Mouse (Mus musculus): ENCODE measurements around the gene Zswim1.
"Not testable (repeated sequence)": the region's sequence is repeated elsewhere in the genome, so short reads cannot be mapped to it uniquely, and the experiment has no call there.

Gene Zswim1

GRCm38 (mm10) chr2:164828437-164828836 lies 6.0 kb downstream of the Zswim1 start, which contains the start of gene Spata25:
Gene Spata25, minus strand, starts transcription at chr2:164828537.
- no peak for DNase-seq (ENCODE audit: low spot score in 2 of 2)

GRCm38 (mm10) chr2:164829090-164829489 lies 6.6 kb downstream of the Zswim1 start:
- no peak for DNase-seq (ENCODE audit: low spot score in 2 of 2)

- no peak for DNase-seq (ENCODE audit: low spot score in 2 of 2)
Observed at GRCm38 (mm10) chr2:164831029-164831428, 8.5 kb downstream of the Zswim1 start.

DNA sequence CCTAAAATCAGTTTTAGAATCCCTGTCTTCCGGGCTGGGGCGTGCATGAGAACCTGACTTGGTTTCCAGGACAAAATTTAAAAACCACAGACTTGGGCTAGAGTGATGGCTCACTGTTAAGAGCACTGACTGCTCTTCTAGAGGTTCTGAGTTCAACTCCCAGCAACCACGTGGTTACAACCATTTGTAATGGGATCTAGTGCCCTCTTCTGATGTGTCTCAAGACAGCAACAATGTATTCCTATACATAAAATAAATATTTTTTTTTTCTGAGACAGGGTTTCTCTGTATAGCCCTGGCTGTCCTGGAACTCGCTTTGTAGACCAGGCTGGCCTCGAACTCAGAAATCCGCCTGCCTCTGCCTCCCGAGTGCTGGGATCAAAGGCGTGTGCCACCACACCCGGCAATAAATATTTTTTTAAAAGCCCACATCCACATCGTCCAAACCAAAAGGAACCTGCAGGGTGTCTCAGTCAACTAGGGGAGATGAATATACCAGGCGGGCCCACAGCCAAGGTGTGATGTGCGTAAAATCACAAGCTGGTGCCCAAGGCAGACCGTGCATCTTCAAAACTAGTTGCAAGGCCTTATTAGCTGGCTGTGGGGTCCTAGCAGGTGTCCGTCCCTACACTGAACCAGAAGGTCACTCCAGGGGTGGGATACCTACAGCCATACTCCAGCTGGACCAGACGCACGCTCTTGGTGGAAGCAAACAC lies 9.7 kb downstream of the Zswim1 start:
- no peak for DNase-seq (ENCODE audit: low spot score in 2 of 2)

- peak; percentile 67 to 77 for DNase-seq (ENCODE audit: low spot score in 2 of 2)
Observed at GRCm38 (mm10) chr2:164832748-164833301, 10.3 kb downstream of the Zswim1 start, which contains the start of gene Ctsa. Gene Ctsa, plus strand, starts transcription at chr2:164832873.

GRCm38 (mm10) chr2:164833314-164833959 lies 11.0 kb downstream of the Zswim1 start, which contains the start of gene Neurl2:
Gene Neurl2, minus strand, starts transcription at chr2:164833456.
- DNase-seq (ENCODE audit: low spot score in 2 of 2): peak; percentile 72 to 75

DNA sequence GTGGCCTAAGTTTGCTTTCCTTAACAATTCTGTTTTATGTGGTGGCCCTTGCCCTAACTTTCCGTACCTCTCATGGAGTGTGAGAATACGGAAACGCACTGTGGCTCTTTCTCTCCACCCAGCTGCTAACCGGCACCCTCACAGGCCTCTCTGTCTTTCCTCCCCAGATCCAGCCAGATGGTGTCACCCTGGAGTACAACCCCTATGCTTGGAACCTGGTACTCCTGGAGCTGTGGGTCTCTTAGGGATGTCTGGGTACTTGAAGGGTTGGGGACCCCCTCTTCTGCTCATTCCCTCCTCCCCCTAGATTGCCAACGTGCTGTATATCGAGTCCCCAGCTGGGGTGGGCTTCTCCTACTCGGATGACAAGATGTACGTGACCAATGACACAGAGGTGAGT lies 12.0 kb downstream of the Zswim1 start:
- peak; percentile 19 to 38 for DNase-seq (ENCODE audit: low spot score in 2 of 2)

DNA sequence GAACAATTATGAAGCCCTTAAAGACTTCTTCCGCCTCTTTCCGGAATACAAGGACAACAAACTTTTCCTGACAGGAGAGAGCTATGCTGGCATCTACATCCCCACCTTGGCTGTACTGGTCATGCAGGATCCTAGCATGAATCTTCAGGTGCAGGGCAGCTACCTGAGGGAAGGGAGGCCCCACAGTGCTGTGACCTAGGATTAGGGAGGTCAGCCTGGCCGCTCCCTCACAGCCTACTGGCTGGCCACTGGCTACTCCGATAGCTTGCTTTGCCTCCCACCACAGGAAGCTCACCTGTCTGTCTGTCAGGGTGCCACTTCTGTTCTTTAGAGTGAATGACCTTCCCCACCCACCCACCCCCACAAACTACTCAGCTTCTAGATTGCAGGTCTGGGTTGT lies 12.7 kb downstream of the Zswim1 start:
- DNase-seq (ENCODE audit: low spot score in 2 of 2): no peak

GRCm38 (mm10) chr2:164845782-164846181 lies 23.3 kb downstream of the Zswim1 start:
- DNase-seq (ENCODE audit: low spot score in 2 of 2): no peak

GRCm38 (mm10) chr2:164850061-164850460 lies 27.6 kb downstream of the Zswim1 start:
- peak; percentile 37 to 43 for DNase-seq (ENCODE audit: low spot score in 2 of 2)

GRCm38 (mm10) chr2:164855572-164855971 lies 33.1 kb downstream of the Zswim1 start:
- not testable (repeated sequence) for DNase-seq (ENCODE audit: low spot score in 2 of 2)

DNA sequence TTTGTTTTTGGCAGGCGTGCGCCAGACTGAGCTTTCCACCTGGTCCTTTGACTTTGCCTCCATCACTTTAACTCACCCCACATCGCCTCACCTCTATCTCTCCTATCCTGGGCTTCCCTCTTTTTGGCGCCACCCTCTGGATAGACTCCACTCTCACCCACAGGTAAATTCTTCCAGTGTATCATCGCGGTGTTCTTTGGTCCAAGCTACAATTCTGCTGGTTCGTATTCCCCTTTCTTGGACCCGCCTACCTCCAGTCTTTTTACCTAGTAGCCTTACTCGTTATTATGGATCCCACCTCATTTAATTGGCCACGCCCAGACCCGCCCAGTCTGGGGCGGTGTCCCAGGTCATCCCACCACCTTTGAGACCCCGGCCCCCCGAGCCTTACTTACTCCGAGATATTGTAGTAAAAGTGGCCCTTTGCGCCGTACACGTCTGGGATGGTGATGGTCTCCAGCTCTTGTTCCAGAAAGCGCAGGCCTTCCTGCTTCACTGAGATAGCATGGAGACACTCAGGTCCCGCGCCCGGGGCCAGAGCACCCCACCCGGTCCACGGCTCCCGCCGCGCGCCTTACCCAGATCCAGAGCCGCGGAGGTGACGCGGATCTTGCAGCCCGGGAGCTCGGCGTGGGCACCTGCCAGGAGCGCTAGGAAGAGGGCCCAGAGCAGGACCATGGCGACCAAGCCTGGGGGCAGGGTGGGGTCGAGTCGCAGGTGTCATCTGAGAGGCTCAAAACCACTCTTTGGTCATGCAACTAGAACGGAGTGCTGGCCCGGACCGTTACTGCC lies 34.0 kb downstream of the Zswim1 start:
- no peak for DNase-seq (ENCODE audit: low spot score in 2 of 2)

DNA sequence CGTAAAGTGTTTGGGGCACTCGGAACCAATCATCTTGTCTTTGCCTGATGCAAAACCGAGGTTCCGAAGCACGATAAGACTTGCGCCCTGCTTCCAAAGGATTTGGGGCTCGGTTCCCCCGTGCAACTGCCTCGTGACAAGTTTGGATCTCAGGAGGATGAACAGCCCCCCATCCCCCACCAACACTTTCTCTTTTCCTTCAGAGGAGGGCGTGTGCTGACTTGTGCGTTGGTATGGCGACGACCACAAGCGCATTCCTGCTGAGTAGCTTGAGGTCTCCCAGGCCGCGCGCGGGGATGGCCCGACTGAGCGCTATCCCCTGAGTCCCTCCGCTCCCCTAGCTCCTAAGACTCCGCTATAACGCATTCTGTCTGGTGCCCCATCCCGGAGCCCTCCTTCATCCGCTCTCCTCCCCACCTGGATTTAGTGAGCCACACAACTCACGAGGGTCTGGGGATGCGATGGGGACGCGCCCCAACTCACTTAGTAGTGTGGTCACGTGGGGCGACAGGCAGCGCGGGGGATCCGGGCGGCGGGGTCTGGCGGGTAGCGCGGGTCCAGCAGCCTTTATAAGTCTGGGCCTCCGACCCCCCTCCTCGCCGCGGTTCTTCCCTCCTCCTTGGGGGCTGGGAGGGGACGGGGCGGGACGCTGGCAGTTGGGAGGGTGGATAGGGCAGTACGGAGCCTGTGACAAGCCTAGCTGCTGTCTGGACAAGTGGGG lies 34.8 kb downstream of the Zswim1 start, which contains the start of gene Pltp:
Pltp (minus strand) TSS at position 611 of the 721 bp plus-strand sequence.
- no peak for DNase-seq (ENCODE audit: low spot score in 2 of 2)

- no peak for DNase-seq (ENCODE audit: low spot score in 2 of 2)
Observed at GRCm38 (mm10) chr2:164857842-164858553, 35.5 kb downstream of the Zswim1 start.

- DNase-seq (ENCODE audit: low spot score in 2 of 2): no peak
Observed at GRCm38 (mm10) chr2:164859155-164859554, 36.7 kb downstream of the Zswim1 start.

DNA sequence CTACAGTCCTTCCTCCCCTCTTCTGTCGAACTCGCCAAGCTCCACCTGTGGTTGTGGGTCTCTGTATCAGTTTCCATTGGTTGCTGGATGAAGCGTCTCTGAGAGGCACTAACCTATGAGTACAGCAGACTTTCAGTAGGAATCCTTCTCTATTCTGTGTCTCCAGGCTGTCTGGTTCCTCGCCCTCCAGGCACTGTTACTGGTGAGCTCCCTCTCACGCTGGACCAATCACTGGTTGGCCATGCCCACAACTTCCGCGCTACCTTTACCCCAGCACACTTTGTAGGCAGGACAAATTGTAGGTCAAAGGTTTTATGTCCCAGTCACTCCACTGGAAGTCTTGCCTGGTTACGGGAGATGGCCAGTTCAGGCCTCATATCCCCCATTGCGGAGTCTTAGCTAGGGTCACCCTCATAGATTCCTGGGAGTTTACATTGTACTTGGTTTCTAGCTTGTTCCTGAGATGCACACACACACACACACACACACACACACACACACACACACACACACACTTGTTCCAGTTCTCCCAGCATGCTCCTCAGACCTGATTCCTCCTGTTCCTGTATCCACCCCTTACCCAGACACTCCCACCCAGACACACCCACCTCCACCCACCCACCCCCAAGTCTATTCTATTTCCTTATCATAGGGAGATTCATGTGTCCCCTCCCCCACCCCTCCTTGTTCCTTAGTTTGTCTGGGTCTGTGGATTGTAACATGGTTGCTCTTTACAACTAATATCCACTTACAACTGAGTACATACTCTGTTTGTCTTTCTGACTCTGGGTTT lies 37.4 kb downstream of the Zswim1 start:
- DNase-seq (ENCODE audit: low spot score in 2 of 2): no peak

DNA sequence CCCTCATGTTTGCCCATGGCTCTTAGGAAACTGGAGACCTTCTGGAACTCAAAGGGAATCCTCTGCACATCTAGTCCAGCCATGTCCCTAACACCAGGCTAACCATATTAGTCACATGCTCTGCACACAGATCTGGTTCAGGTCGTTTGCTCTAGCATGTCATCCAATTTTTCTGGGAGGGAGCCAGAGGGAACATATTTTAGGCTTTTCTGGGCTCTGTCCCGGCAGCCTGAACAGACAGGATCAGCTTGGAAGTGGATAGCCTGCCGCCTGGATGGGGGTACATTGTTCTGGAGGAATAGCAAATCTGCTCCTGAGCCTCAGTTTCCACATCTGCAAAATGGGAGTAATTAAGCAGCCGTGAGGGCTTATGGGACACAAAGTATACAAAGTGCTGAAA lies 38.6 kb downstream of the Zswim1 start:
- DNase-seq (ENCODE audit: low spot score in 2 of 2): no peak

- DNase-seq (ENCODE audit: low spot score in 2 of 2): no peak
Observed at GRCm38 (mm10) chr2:164862179-164862861, 39.8 kb downstream of the Zswim1 start.

DNA sequence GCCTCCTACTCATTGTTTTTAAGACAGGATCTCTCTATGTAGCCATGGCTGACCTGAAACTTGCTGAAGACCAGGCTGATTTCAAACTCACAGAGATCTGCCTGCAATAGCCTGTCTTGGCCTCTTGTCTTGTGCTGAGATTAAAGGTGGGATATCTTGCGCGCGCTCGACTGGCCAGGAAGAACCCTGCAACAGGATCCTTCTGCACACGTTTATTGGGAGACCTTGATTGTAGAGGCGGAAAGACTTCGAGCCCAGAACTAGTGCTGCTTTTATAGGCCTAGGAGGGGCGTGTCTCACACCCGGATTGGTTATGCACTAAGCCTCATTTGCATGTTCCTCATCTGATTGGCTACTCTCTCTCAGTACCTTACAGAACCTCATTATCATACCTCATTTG lies 40.9 kb downstream of the Zswim1 start:
- DNase-seq (ENCODE audit: low spot score in 2 of 2): not testable (repeated sequence)
